Mouse (Mus musculus): ENCODE results near the gene Caap1. TPM values are rescaled to one million over a fixed set of nuclear protein-coding genes. Genes with fewer than 3 reads are reported as not detected.
A peak's percentile ranks its signal among the peaks of the same experiment; 100 is the strongest.

Gene Caap1
- total RNA-seq (2021): 1 to 10 TPM; 4.7 to 6.4 TPM

GRCm38 (mm10) chr4:94556265-94557054, at the start of gene Caap1, which contains the start of gene Gm10306:
Gene Caap1 (minus strand): TSS chr4:94556796.
Gene Gm10306 (plus strand): TSS chr4:94556546.
- DNase-seq: peak; percentile 95 to 97
- intact Hi-C loops (cut with DNase I): loop anchor here (5.0 kb wide), 1 partner anchor 46 kb away; the partner anchor contains the start of gene Plaa

- intact Hi-C loops (cut with DNase I): no loop called here
- no peak for DNase-seq
These were observed 49.0 kb upstream of the Caap1 start for GRCm38 (mm10) chr4:94605591-94605990.

GRCm38 (mm10) chr4:94604452-94605019, 47.9 kb upstream of the Caap1 start:
- no peak for DNase-seq
- intact Hi-C loops (cut with DNase I): loop anchor here (5.0 kb wide), 1 partner anchor 47 kb away; the partner anchor contains the start of genes Caap1 and Gm10306

- peak; percentile 95 to 96 for DNase-seq
- intact Hi-C loops (cut with DNase I): loop anchor here (5.0 kb wide), 1 partner anchor 46 kb away; the partner anchor contains the start of genes Caap1 and Gm10306
These were observed 46.5 kb upstream of the Caap1 start, which contains the start of gene Plaa for GRCm38 (mm10) chr4:94603031-94603629. Gene Plaa (minus strand): TSS chr4:94603244.

GRCm38 (mm10) chr4:94602496-94603030, 46.0 kb upstream of the Caap1 start:
- no peak for DNase-seq
- intact Hi-C loops (cut with DNase I): loop anchor here (5.0 kb wide), 1 partner anchor 45 kb away; the partner anchor contains the start of genes Caap1 and Gm10306

- intact Hi-C loops (cut with DNase I): loop anchor here (5.0 kb wide), 1 partner anchor 44 kb away; the partner anchor contains the start of genes Caap1 and Gm10306
- DNase-seq: peak in 1 of 2 experiments; percentile 12
These were observed 44.8 kb upstream of the Caap1 start for GRCm38 (mm10) chr4:94601395-94601794.

GRCm38 (mm10) chr4:94592709-94593108, 36.1 kb upstream of the Caap1 start:
- intact Hi-C loops (cut with DNase I): no loop called here
- no peak for DNase-seq

- no peak for DNase-seq
- intact Hi-C loops (cut with DNase I): no loop called here
These were observed 35.3 kb upstream of the Caap1 start for GRCm38 (mm10) chr4:94591765-94592381.

- intact Hi-C loops (cut with DNase I): no loop called here
- DNase-seq: no peak
These were observed 16.1 kb upstream of the Caap1 start for GRCm38 (mm10) chr4:94572677-94573076.

GRCm38 (mm10) chr4:94564297-94564696, 7.7 kb upstream of the Caap1 start:
- intact Hi-C loops (cut with DNase I): no loop called here
- no peak for DNase-seq

GRCm38 (mm10) chr4:94561954-94562648, 5.5 kb upstream of the Caap1 start:
- DNase-seq: no peak
- intact Hi-C loops (cut with DNase I): no loop called here

GRCm38 (mm10) chr4:94560316-94560715, 3.7 kb upstream of the Caap1 start:
- DNase-seq: no peak
- intact Hi-C loops (cut with DNase I): no loop called here

GRCm38 (mm10) chr4:94559266-94559665, 2.7 kb upstream of the Caap1 start:
- DNase-seq: no peak
- intact Hi-C loops (cut with DNase I): loop anchor here (5.0 kb wide), 1 partner anchor 43 kb away; the partner anchor contains the start of gene Plaa

GRCm38 (mm10) chr4:94557145-94557544, 549 bp upstream of the Caap1 start:
- DNase-seq: no peak
- intact Hi-C loops (cut with DNase I): loop anchor here (5.0 kb wide), 1 partner anchor 45 kb away; the partner anchor contains the start of gene Plaa

GRCm38 (mm10) chr4:94554955-94555494, 1.6 kb downstream of the Caap1 start:
- intact Hi-C loops (cut with DNase I): loop anchor here (5.0 kb wide), 1 partner anchor 47 kb away; the partner anchor contains the start of gene Plaa
- no peak for DNase-seq

GRCm38 (mm10) chr4:94544321-94544720, 12.3 kb downstream of the Caap1 start:
- intact Hi-C loops (cut with DNase I): no loop called here
- DNase-seq: no peak

GRCm38 (mm10) chr4:94543041-94543440, 13.6 kb downstream of the Caap1 start:
- intact Hi-C loops (cut with DNase I): no loop called here

GRCm38 (mm10) chr4:94533205-94533604, 23.4 kb downstream of the Caap1 start:
- intact Hi-C loops (cut with DNase I): no loop called here
- no peak for DNase-seq

More at GRCm38 (mm10) chr4:94543041-94543440, 13.6 kb downstream of the Caap1 start:
- DNase-seq: no peak

GRCm38 (mm10) chr4:94529448-94529847, 27.1 kb downstream of the Caap1 start:
- DNase-seq: no peak
- intact Hi-C loops (cut with DNase I): no loop called here

Data from heart, postnatal 10 days (tissue).